Mouse (Mus musculus): ENCODE results near the gene Samd4b.

DNA sequence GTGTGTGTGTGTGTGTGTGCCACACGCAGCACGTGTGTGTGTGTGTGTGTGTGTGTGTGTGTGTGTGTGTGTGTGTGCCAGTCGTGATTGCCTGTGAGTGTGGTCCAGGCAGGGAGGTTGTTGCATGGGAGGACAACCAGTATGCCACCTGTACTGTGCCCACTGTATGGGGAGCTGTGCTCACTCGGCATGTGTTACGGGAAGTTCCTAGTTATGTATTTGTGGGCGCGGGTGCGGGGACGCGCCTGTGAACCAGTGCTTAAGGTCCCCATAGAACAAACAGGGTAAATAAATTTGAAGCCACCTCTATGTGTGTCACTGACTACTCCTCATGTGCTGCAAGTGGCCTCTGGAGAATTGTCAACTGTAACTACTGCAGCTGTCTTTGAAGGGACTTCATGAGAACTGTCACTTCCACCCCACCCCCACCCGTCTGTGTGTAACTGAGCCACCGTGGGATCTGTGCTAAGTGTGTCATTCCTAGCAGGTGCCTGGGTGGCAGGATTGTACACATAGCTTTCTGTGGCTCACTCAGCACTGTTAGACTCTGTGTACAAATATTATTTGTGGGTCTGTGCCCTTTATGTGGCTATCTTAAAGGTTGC, 215.5 kb downstream of the Samd4b start:
- TF ChIP-seq POLR2A (IDR thresholded peaks at IDR 0.05; ENCODE audit: borderline replicate concordance, insufficient read depth, low read length) (no peak), CTCF (IDR thresholded peaks at IDR 0.05; ENCODE audit: borderline replicate concordance, insufficient read depth, low read depth, low read length) (no peak)
